Mouse (Mus musculus) hindbrain, embryonic 13.5 days (tissue): ENCODE results near the gene 1700029H14Rik. TPM values are rescaled to one million over a fixed set of nuclear protein-coding genes. Genes with fewer than 3 reads are reported as not detected.

ENCODE experiments used
- polyA plus RNA-seq: library from polyadenylated mRNA; unstranded; fragments of >200 nt; fragmentation: Nextera tagmentation; extraction: Ambion mirVana; gene quantifications from 2 replicates; pipeline ENCODE4 v1.2.1, GENCODE M21; 2015

The 1700029H14Rik gene
- polyA plus RNA-seq, 1 experiment from 2014 or later: not detected

Other genes starting within 250 kb of the 1700029H14Rik start
- 99.5 and 103 TPM in 2 replicates for gene Tfdp1, start 223.7 kb downstream of the 1700029H14Rik start, polyA plus RNA-seq
- gene Atp4b, start 165.6 kb downstream of the 1700029H14Rik start, polyA plus RNA-seq: not detected in 2 replicates
- gene Grk1, start 157.4 kb downstream of the 1700029H14Rik start, polyA plus RNA-seq: not detected in 2 replicates
- 0.39 and 0.62 TPM in 2 replicates for gene Tmem255b, start 127.3 kb downstream of the 1700029H14Rik start, polyA plus RNA-seq
- gene Gas6, start 68.0 kb downstream of the 1700029H14Rik start, polyA plus RNA-seq: 23.5 and 25.8 TPM in 2 replicates
- gene Rasa3, start 115.1 kb upstream of the 1700029H14Rik start, polyA plus RNA-seq: 28.7 and 30.9 TPM in 2 replicates
- gene Cfap97d2, start 143.4 kb upstream of the 1700029H14Rik start, polyA plus RNA-seq: 2.1 and 2.8 TPM in 2 replicates
- 182 and 183 TPM in 2 replicates for gene Cdc16, start 195.2 kb upstream of the 1700029H14Rik start, polyA plus RNA-seq
- 42.5 and 45.5 TPM in 2 replicates for gene Upf3a, start 223.2 kb upstream of the 1700029H14Rik start, polyA plus RNA-seq